Mouse (Mus musculus) liver, adult 2 months (tissue): ENCODE measurements at regions not wholly inside any gene's neighbourhood (a gene's known extent, or its start where the extent isn't known, plus 50 kb on each side); places are given as distances from the start of the nearest gene placed in this dataset.

Experiments
- CTCF ChIP-seq: fragments of 200-500 bp; IDR thresholded peaks from 2 replicates; pipeline ENCODE4 v1.5.1; 2011; ENCODE audit warnings: low read depth, low read length, control low read depth
- POLR2A ChIP-seq: fragments of 200-500 bp; IDR thresholded peaks from 2 replicates; pipeline ENCODE4 v1.6.1; 2011; ENCODE audit warnings: low read length, control low read depth; ENCODE audit not compliant: insufficient read depth; ENCODE audit errors: extremely low read depth

GRCm38 (mm10) chr13:75420726-75421125, 285.8 kb upstream of the Ell2 start:
- TF ChIP-seq POLR2A (no peak), CTCF (no peak)
